Mouse (Mus musculus): Measurements from ENCODE around the gene Gm6583.
A peak's percentile ranks its signal among the peaks of the same experiment; 100 is the strongest.

GRCm38 (mm10) chr5:112335473-112335872, 20.4 kb downstream of the Gm6583 start:
- TF ChIP-seq CTCF (conservative IDR thresholded peaks at IDR 0.05; ENCODE audit: insufficient read depth, insufficient read length, low read depth, low read length) (peak; percentile 77), POLR2A (IDR thresholded peaks at IDR 0.05; ENCODE audit: low read depth, low read length) (no peak)

Data from kidney, adult 2 months (tissue).